7 mouse cellular contexts compared by ENCODE assay signal in genomic region chr14:75834251-75834738, GRCm38 (mm10). TPM values are rescaled to one million over a fixed set of nuclear protein-coding genes. Genes with fewer than 3 reads are reported as not detected.
A peak's percentile ranks its signal among the peaks of the same experiment; 100 is the strongest.
DNase-seq lines count a peak whose midpoint lies in the region; ATAC-seq lines count a peak whose summit lies in the region.

No protein-coding gene starts in this region.

- H3K79me2 ChIP-seq in macrophage (ENCODE audit: inconsistent target), result no peaks in the 10 kb centered on the region

- peaks cover 22% of the 10 kb centered on the region for H3K4me1 ChIP-seq in forebrain, embryonic 16.5 days (replicated peaks; ENCODE audit: control insufficient read depth, insufficient read depth, low read length)
- peaks cover 30% of the 10 kb centered on the region for H3K4me1 ChIP-seq in hindbrain, embryonic 12.5 days

- no peaks in the 10 kb centered on the region for H3K36me3 ChIP-seq in forebrain, embryonic 16.5 days (ENCODE audit: control insufficient read depth, insufficient read depth)
- H3K36me3 ChIP-seq in hindbrain, embryonic 12.5 days, result no peaks in the 10 kb centered on the region
- H3K36me3 ChIP-seq in macrophage (ENCODE audit: inconsistent target), result no peaks in the 10 kb centered on the region

- peak; percentile 95 for DNase-seq in MEL-GATA-1-ER (ENCODE audit: extremely low read depth, low read depth)
- peak; percentile 80 for DNase-seq in brain, adult 2 months (ENCODE audit: low read depth, low spot score)
- peak; percentile 41 to 60 for DNase-seq in layer of hippocampus, postnatal 14 days (ENCODE audit: low spot score in 2 of 2)
- DNase-seq in retina, postnatal 1 day, result peak; percentile 90

- H3K9me3 ChIP-seq in forebrain, embryonic 16.5 days (ENCODE audit: control insufficient read depth, low read length), result no peaks in the 10 kb centered on the region
- no peaks in the 10 kb centered on the region for H3K9me3 ChIP-seq in hindbrain, embryonic 12.5 days (replicated peaks)

- H3K4me2 ChIP-seq in forebrain, embryonic 16.5 days (ENCODE audit: low read length), result peak overlapping the region; percentile 79
- peak overlapping the region; percentile 88 for H3K4me2 ChIP-seq in hindbrain, embryonic 12.5 days (replicated peaks)

- peak; percentile 63 for ATAC-seq in forebrain, embryonic 16.5 days
- ATAC-seq in hindbrain, embryonic 12.5 days (ENCODE audit: low FRiP score), result peak; percentile 79

- H3K27ac ChIP-seq in forebrain, embryonic 16.5 days (ENCODE audit: low read length), result peak overlapping the region; percentile 46; the same call in 1 of the 2 replicates
- H3K27ac ChIP-seq in hindbrain, embryonic 12.5 days, result peak overlapping the region; percentile 90
- peak overlapping the region; percentile 96 for H3K27ac ChIP-seq in macrophage

- WGBS in forebrain, embryonic 16.5 days, result 2% methylated on average over 10 of the region's 10 CpGs
- WGBS in hindbrain, embryonic 12.5 days, result 0% methylated on average over 10 of the region's 10 CpGs
- WGBS in macrophage (ENCODE audit: missing documents), result under 1% methylated on average over 10 of the region's 10 CpGs

- peak overlapping the region; percentile 42 for H3K4me3 ChIP-seq in forebrain, embryonic 16.5 days (replicated peaks; ENCODE audit: low read length)
- H3K4me3 ChIP-seq in hindbrain, embryonic 12.5 days, result peak overlapping the region; percentile 39
- H3K4me3 ChIP-seq in macrophage (ENCODE audit: inconsistent target), result peak overlapping the region; percentile 54

- H3K9ac ChIP-seq in forebrain, embryonic 16.5 days (replicated peaks; ENCODE audit: low read depth, low read length), result peak overlapping the region; percentile 43
- peak overlapping the region; percentile 63 for H3K9ac ChIP-seq in hindbrain, embryonic 12.5 days

- no peaks in the 10 kb centered on the region for H3K27me3 ChIP-seq in forebrain, embryonic 16.5 days (replicated peaks; ENCODE audit: control insufficient read depth, insufficient read depth, low read length)
- no peaks in the 10 kb centered on the region; the same call in 1 of the 2 replicates for H3K27me3 ChIP-seq in hindbrain, embryonic 12.5 days

RNA-seq across cellular contexts. Expression of gene Tpt1, which starts 10.6 kb away (rescaled TPM):
- polyA plus RNA-seq in forebrain, embryonic 16.5 days (2015; fragmentation: Nextera tagmentation; extraction: Ambion mirVana), result 740 and 764 TPM in 2 replicates
- 873 and 904 TPM in 2 replicates for polyA plus RNA-seq in hindbrain, embryonic 12.5 days (2016; fragmentation: Nextera tagmentation; extraction: Ambion mirVana)
- total RNA-seq in layer of hippocampus, postnatal 14 days (2021), result 1,000 to 10,000 TPM; 1,171 to 1,217 TPM
- 100 to 1,000 TPM in 25 of 26 experiments, 10 to 100 TPM in 1; 99.5 to 452 (median 174) TPM for total RNA-seq in macrophage (2018; cell fraction: chromatin; rRNA removed)
- total RNA-seq in macrophage (2018; cell fraction: cytosol; rRNA removed), result 1,000 to 10,000 TPM; 1,477 to 5,481 (median 3,449) TPM
- 100 to 1,000 TPM; 301 to 898 (median 554) TPM for total RNA-seq in macrophage (2018; cell fraction: nucleus; rRNA removed)
- 3,757 to 4,485 TPM (median 4,124 TPM) in 3 replicates for polyA plus RNA-seq in macrophage (2018)

RNA-seq across cellular contexts. Expression of gene Slc25a30, which starts 47.5 kb away (rescaled TPM):
- 9.3 and 10.0 TPM in 2 replicates for polyA plus RNA-seq in forebrain, embryonic 16.5 days (2015; fragmentation: Nextera tagmentation; extraction: Ambion mirVana)
- polyA plus RNA-seq in hindbrain, embryonic 12.5 days (2016; fragmentation: Nextera tagmentation; extraction: Ambion mirVana), result 7.8 and 9.3 TPM in 2 replicates
- 10 to 100 TPM; 10.5 to 15.2 TPM for total RNA-seq in layer of hippocampus, postnatal 14 days (2021)
- total RNA-seq in macrophage (2018; cell fraction: chromatin; rRNA removed), result 10 to 100 TPM in 23 of 26 experiments, 1 to 10 TPM in 3; 6.5 to 37.6 (median 19.2) TPM
- total RNA-seq in macrophage (2018; cell fraction: cytosol; rRNA removed), result 10 to 100 TPM; 15.4 to 30.0 (median 23.9) TPM
- 10 to 100 TPM in 25 of 26 experiments, 1 to 10 TPM in 1; 9.7 to 37.7 (median 17.6) TPM for total RNA-seq in macrophage (2018; cell fraction: nucleus; rRNA removed)
- 14.1 to 23.1 TPM (median 23.0 TPM) in 3 replicates for polyA plus RNA-seq in macrophage (2018)

Comparison
In these comparisons a context has a peak if more than half of its experiments do, and no peak if none do; other contexts are left out.
1. Peak in every context shown above with its lines: DNase-seq, ATAC-seq, H3K4me3 ChIP-seq and H3K27ac ChIP-seq.
2. H3K27ac ChIP-seq: peak in every context shown above with its lines; median percentile 96 in macrophage; 90 in hindbrain, embryonic 12.5 days; 46 in forebrain, embryonic 16.5 days.